Mouse (Mus musculus) layer of hippocampus, adult 9-11 months (tissue): ENCODE data around the gene Tenm2.

ENCODE experiments used
- DNase-seq: peaks from one replicate; pipeline ENCODE4 v3.0.0; 2022

Tenm2 gene

DNA sequence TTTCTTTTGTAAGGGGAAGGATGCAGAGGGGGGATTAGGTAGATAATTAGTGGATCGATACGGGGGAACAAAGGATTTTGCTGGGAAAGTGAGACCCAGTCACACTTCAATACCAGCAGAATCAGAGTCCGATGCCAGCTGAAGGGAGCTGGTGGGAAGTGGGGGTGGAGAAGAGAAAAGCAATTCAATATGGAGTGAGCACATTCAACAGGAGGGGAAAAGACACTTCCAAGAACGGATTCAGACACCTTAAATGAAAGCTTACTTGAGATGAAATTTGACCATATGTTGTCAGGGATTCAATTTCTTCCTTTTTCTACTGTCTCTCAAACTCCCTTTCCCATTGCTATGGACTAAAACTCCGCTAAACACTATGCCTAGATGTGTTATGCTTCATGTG, 900.6 kb downstream of the Tenm2 start:
- no peak for DNase-seq

DNA sequence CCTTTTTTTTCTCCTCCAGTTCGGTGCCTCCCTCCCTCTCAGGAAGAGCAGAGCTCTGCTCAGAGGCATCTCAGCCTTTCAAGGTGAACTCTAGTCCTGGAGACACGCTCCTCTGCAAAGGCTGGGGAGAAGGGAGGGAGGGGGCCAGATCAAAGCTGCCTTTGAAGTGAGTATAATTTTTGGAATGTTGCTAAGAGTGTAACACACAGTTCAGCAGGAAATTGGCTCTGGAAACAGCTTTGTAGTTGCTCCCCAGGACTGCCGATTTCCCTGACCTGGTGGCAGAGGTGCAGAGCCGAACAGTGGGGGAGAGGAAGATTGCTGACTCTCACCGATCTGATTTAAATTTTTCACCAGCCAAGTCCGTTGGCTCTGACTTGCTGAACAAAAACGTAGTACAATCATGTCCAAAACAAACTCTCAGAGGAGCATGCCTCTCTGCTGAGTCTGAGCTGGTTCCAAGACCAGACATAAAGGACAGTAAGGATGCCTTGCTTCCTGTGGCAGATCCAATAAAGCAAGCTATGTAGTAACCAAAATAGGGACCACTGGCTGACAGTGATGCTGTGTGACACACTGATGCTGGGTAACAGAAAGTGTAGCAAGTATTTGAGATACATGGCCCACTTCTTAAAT, 901.5 kb downstream of the Tenm2 start:
- no peak for DNase-seq

DNA sequence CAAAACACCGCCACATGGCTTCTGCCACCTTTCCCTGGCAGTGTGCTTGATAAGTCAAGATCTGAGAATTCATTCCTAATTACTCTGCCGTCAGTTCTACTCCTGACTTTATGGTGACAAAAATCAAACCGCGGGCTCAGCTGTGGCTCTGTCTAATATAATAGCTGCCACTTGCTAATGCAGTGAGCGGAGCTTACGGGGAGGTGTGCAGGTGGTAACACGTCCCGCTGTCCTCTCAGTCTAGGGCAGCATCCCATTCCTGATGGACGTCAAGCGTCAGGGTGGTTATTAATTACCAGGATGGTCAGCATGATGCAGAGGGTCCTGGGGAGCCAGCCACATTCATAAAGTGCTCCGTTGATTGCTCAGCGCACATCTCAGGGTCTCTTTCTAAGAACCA, 903.5 kb downstream of the Tenm2 start:
- DNase-seq: no peak

DNA sequence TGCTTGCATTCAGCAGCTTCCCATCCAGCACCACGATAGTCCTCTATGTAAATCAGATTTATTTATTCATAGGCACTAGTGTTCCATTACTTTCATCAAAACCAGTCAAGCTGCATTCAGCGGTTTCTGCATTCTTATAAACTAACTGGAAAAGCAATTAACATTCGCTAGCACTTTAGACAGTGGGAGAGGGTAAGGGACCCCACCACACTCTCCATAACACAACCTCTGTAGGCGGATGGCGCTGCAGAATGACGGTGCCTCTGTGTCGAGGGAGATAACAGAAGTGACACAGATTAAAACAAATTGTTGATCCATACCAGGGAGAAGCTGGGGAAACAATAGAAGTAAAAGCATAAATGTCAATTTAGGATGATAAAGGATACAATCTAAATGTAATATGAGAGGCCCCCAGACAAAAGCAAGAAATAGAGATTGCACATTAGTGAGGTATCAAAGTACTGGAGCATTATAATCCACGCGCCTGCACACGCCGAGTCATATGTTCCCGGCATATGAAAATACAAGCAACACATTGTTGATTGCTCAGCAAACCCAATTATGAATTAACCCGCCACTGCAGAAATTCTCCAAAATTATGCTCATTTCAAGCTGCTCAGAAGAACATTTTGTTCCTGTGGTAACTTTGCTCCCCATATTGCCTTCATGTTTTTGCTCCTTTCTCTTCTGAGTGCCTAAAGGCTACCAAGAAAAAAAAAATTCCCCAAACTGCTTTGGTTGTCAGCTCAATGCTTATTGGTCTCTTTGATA, 904.2 kb downstream of the Tenm2 start:
- peak; percentile 53 for DNase-seq

DNA sequence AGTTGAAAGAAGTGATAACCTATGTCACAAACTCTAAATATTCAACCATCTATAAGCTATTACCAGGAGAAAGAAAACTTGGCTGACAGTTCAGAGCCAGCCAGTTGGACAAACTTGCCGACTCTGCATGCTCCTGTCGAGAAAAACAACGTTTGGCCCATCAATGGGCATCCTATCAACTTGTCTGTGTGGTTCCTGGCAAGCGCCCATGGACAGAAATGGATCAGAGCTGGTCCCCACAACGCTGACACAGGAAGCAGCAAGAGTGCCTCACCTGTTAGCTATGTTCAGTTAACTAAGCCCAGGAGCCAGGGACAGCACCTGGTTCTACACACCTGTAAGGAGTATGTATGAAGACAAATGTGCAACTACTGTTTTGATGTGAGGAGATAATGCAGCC, 908.5 kb downstream of the Tenm2 start:
- no peak for DNase-seq

GRCm38 (mm10) chr11:36309317-36309716, 926.4 kb downstream of the Tenm2 start:
- no peak for DNase-seq

DNA sequence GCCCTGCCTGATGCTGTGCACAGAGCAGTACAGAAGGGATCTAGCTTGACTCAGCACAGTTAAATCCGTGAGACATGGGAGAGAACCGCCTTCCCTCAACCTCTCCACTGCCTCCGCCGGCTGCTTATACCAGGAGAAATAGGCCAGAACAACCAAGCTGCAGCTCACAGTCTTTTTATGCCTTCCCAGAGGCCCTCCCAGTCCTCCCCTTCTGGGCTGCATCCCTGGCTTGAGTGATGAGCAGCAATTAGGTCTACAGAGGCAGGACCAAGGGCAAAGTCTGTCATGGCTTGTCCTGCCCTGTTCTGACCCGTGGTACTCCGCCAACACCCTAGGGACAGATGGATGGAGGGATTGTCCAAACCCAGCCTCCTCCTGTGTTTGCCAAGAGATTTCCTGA, 928.5 kb downstream of the Tenm2 start:
- DNase-seq: peak; percentile 47

DNA sequence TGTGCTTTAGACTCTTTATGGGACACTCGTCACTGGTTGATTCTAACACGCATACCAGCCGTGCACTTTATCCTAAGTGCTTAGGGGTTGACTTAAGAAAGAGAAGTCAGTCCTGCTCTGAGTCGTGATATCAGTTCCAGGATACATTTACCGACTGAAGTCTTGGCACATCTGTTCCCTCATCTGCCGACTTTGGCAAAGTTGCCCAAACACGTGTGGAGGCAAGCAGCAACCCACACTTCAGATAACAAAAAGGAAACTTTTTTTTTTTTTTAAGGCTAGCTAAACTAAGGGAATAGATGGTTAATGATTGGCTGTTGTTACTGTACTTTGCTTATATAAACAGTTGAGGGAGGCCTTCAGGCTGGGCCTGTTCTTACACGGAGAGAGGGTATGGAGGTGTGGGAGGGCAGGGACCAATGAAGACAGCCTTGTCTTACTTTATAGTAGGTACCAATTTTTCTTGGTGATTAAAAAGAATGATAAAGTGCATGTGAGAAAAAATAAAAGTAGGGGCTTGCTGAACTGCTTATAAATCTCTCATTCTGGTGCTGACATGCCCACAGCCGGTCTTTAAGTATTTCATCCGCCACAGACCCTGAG, 930.3 kb downstream of the Tenm2 start:
- DNase-seq: no peak

GRCm38 (mm10) chr11:36302913-36303371, 932.8 kb downstream of the Tenm2 start:
- no peak for DNase-seq

DNA sequence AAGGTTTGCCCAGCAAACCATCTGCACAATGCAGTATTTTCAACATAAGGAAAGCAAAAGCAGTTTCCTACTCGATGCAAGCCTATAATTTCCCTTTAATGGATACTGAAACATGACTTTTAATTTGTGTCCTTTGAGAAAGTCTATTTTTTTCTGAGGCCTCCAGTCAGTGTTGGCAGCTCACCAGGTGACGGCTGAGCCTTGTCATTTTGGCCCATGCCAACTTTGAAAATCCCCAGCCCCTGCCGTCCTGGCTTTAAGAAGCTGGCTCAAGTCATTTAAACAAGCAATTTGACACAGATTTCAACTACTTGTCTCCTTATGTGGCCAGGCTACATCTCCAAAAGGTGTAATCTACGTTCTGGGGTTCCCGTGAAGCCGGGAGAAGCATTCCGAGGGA, 933.7 kb downstream of the Tenm2 start:
- DNase-seq: no peak

- peak; percentile 42 for DNase-seq
Observed at GRCm38 (mm10) chr11:36296568-36296967, 939.2 kb downstream of the Tenm2 start.

DNA sequence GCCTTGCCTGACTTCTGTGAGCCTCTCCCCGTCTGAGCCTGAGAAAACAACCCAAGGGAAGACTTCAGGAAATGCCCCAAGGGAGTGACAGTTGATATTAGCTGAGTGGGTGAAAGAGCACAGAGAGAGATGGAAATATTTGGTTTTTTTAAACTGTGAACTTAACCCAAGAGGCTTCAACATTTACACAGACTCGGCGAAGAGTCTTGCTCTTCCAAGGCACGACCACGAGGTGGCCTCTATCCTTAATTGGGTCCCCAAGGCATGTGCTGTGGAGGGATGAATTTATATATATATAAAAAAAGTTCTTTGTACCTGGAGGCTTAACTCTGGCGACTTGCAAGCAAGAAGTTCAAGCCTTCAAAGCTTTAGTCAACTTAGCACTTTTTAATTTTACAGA, 943.6 kb downstream of the Tenm2 start:
- DNase-seq: no peak

GRCm38 (mm10) chr11:36286246-36286645, 949.5 kb downstream of the Tenm2 start:
- no peak for DNase-seq

DNA sequence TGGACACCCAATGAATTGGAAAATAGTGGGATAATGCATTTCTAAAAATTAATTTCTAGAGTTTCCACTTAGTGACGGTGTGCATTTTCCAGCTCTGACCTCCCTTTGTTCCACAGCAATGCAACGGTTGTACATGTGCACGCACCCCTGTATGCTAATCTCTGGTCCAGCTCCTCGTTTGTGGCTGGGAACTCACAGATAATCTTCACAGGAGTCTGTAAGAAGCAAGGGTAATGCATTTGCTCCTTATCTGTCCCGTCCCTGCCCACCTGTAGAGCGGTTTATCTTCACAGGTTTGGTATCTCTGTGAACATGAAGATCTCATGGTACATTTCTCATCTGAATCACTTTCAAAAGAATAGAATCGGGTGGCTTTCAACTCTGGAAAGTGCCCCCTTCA, 955.2 kb downstream of the Tenm2 start:
- DNase-seq: no peak

DNA sequence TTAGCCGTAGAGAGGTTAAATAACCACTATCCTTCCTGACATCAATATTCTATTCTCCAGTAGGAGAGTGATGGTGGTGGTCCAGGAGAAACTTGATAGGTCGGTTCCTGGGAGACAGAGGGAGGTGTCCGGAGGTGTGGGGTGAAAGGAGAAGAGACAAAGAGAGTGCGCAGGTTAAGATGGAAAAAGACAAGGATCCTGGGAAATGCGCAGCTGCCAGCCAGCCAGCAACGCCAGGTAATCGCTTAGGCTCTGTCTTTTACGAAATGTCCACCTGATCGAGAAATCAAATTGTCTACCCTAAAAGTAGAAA, 957.9 kb downstream of the Tenm2 start:
- DNase-seq: no peak

GRCm38 (mm10) chr11:36277192-36277902, 958.4 kb downstream of the Tenm2 start:
- DNase-seq: no peak

GRCm38 (mm10) chr11:36276015-36276414, 959.7 kb downstream of the Tenm2 start:
- DNase-seq: no peak

- DNase-seq: peak; percentile 41
Observed at GRCm38 (mm10) chr11:36272149-36272548, 963.6 kb downstream of the Tenm2 start.

GRCm38 (mm10) chr11:36269945-36270344, 965.8 kb downstream of the Tenm2 start:
- DNase-seq: no peak

GRCm38 (mm10) chr11:36264776-36265466, 970.8 kb downstream of the Tenm2 start:
- no peak for DNase-seq

DNA sequence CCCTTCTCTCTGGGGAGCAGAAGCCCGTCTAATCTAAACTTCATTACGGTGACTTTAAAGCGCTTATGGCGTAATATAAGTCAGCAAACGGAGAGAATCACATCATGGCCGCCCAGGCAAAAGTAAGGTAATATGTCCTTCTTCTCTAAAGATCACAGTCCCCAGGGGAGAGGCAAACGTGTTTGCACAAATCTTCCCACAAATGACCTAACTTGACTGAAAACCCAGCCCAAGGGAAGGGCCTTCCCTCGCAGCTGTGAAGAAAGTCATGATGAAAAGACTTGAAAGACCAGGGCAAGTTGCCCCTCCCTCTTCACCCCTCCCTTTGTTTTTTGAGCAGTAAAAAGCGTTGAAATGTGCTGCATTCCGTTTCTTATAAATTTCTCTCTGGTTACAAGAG, 971.9 kb downstream of the Tenm2 start:
- no peak for DNase-seq

GRCm38 (mm10) chr11:36257187-36257586, 978.6 kb downstream of the Tenm2 start:
- DNase-seq: no peak

DNA sequence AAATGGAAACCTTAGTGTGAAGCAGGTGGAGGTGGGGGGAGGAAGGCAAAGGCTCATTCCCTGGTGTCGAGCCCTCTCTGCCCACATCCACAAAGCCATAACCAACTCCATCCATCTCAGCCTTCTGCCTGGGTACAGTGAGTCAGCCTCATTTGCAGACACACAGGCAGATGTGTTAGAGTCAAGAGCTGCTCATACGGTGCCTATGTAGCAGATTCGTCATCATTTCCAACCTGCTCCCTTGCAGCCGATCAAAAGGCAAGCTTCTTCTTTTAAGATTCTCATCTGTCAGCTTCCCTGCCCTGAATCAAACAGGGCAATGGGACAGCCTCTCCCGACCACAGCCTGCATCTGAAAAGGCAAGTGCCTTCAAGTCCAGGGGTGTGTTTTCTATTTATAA, 979.0 kb downstream of the Tenm2 start:
- no peak for DNase-seq
